Mouse (Mus musculus) testis, postnatal 10 days (tissue): Measurements from ENCODE around the gene Tal1.
A peak's percentile ranks its signal among the peaks of the same experiment; 100 is the strongest.

Experiments used
- DNase-seq: peaks from one replicate; pipeline ENCODE4 v3.0.0; 2021; ENCODE audit warnings: low spot score

Tal1 gene

GRCm38 (mm10) chr4:115071668-115072067 lies 15.4 kb downstream of the Tal1 start:
- no peak for DNase-seq

- no peak for DNase-seq
Measured at GRCm38 (mm10) chr4:115074789-115075188, 18.6 kb downstream of the Tal1 start.

- no peak for DNase-seq
Measured at GRCm38 (mm10) chr4:115075204-115075915, 19.1 kb downstream of the Tal1 start.

GRCm38 (mm10) chr4:115078892-115079820 lies 22.9 kb downstream of the Tal1 start:
- DNase-seq, result peak; percentile 49

GRCm38 (mm10) chr4:115079821-115080349 lies 23.7 kb downstream of the Tal1 start:
- DNase-seq, result no peak

- DNase-seq, result no peak
Measured at GRCm38 (mm10) chr4:115083031-115083430, 26.8 kb downstream of the Tal1 start.

- peak; percentile 68 for DNase-seq
Measured at GRCm38 (mm10) chr4:115085522-115086095, 29.4 kb downstream of the Tal1 start.

GRCm38 (mm10) chr4:115086257-115086656 lies 30.0 kb downstream of the Tal1 start:
- DNase-seq, result peak; percentile 14

- DNase-seq, result peak; percentile 26
Measured at GRCm38 (mm10) chr4:115086763-115087415, 30.7 kb downstream of the Tal1 start.

GRCm38 (mm10) chr4:115088611-115089338 lies 32.5 kb downstream of the Tal1 start, which contains the start of gene Pdzk1ip1:
TSS of gene Pdzk1ip1 (plus strand) at chr4:115088708.
- DNase-seq, result peak; percentile 31

GRCm38 (mm10) chr4:115090592-115090991 lies 34.4 kb downstream of the Tal1 start:
- DNase-seq, result peak; percentile 37

- peak; percentile 22 for DNase-seq
Measured at GRCm38 (mm10) chr4:115091806-115092205, 35.6 kb downstream of the Tal1 start.

GRCm38 (mm10) chr4:115093331-115093864 lies 37.2 kb downstream of the Tal1 start:
- DNase-seq, result no peak

GRCm38 (mm10) chr4:115094056-115094455 lies 37.8 kb downstream of the Tal1 start:
- no peak for DNase-seq

- DNase-seq, result peak; percentile 55
Measured at GRCm38 (mm10) chr4:115095671-115096434, 39.6 kb downstream of the Tal1 start.

- no peak for DNase-seq
Measured at GRCm38 (mm10) chr4:115096435-115097145, 40.4 kb downstream of the Tal1 start.

GRCm38 (mm10) chr4:115097146-115097496 lies 40.9 kb downstream of the Tal1 start:
- DNase-seq, result no peak

- DNase-seq, result peak; percentile 77
Measured at GRCm38 (mm10) chr4:115101682-115102081, 45.5 kb downstream of the Tal1 start.

GRCm38 (mm10) chr4:115103510-115103909 lies 47.3 kb downstream of the Tal1 start:
- DNase-seq, result no peak
